Mouse (Mus musculus) C2C12 (cell line): ENCODE data around the gene Anln. TPM values are rescaled to one million over a fixed set of nuclear protein-coding genes. Genes with fewer than 3 reads are reported as not detected.
"Not testable (repeated sequence)": the region's sequence is repeated elsewhere in the genome, so short reads cannot be mapped to it uniquely, and the experiment has no call there.

Experiments used
- H3K27me3 ChIP-seq: one replicate; pipeline ENCODE4 v1.6.1; 2011; ENCODE audit not compliant: control insufficient read depth, insufficient read depth, insufficient read length
- H3K36me3 ChIP-seq: one replicate; pipeline ENCODE4 v1.6.1; 2011; ENCODE audit not compliant: control insufficient read depth, insufficient read depth
- H3K4me3 ChIP-seq: one replicate; pipeline ENCODE4 v1.5.1; 2011; ENCODE audit warnings: mild to moderate bottlenecking, control low read depth; ENCODE audit not compliant: poor library complexity, insufficient read depth, severe bottlenecking
- H3K79me2 ChIP-seq: one replicate; pipeline ENCODE4 v1.6.1; 2011; ENCODE audit not compliant: control insufficient read depth, insufficient read depth
- H3K79me3 ChIP-seq: one replicate; pipeline ENCODE4 v1.6.1; 2011; ENCODE audit warnings: low read depth, control low read depth
- H3ac ChIP-seq: one replicate; pipeline ENCODE3; 2011; ENCODE audit warnings: low read depth; ENCODE audit not compliant: control insufficient read depth, insufficient read length
- CEBPB ChIP-seq: IDR thresholded peaks from one replicate; pipeline ENCODE4 v1.6.1; 2011; ENCODE audit warnings: low read depth, mild to moderate bottlenecking, control low read depth, moderate library complexity
- CTCF ChIP-seq: IDR thresholded peaks from one replicate; pipeline ENCODE4 v1.5.1; 2011; ENCODE audit not compliant: control insufficient read depth, insufficient read depth, insufficient read length
- FOSL1 ChIP-seq: IDR thresholded peaks from one replicate; pipeline ENCODE4 v1.8.0; 2011; ENCODE audit warnings: mild to moderate bottlenecking, low read length; ENCODE audit not compliant: poor library complexity, insufficient read depth, severe bottlenecking
- MAX ChIP-seq: IDR thresholded peaks from one replicate; pipeline ENCODE4 v1.6.1; 2011; ENCODE audit warnings: mild to moderate bottlenecking, control low read depth
- MYOD1 ChIP-seq: IDR thresholded peaks from one replicate; pipeline ENCODE4 v1.6.1; 2011; ENCODE audit warnings: low read depth; ENCODE audit not compliant: control insufficient read depth, insufficient read length
- MYOG ChIP-seq: IDR thresholded peaks from one replicate; pipeline ENCODE4 v1.6.1; 2011; ENCODE audit not compliant: control insufficient read depth, insufficient read length; ENCODE audit errors: extremely low read depth
- USF1 ChIP-seq: IDR thresholded peaks from one replicate; pipeline ENCODE4 v1.6.1; 2011; ENCODE audit warnings: low read depth, mild to moderate bottlenecking, control low read depth, moderate library complexity
- polyA plus RNA-seq: library from polyadenylated mRNA; unstranded; fragments of >200 nt; fragmentation: generic; extraction: Trizol; gene quantifications from one replicate; pipeline ENCODE4 v1.2.1, GENCODE M21; 2012; ENCODE audit warnings: missing spikeins

The Anln gene
- polyA plus RNA-seq, 1 experiment: 63.2 TPM

- no peak overlapping the region for H3K4me3 ChIP-seq
- TF ChIP-seq CEBPB: no peak
These were observed 16.4 kb upstream of the Anln start for GRCm38 (mm10) chr9:22405414-22405813.

GRCm38 (mm10) chr9:22403501-22403900 lies 14.5 kb upstream of the Anln start:
- not testable (repeated sequence) for H3K79me2 ChIP-seq, H3K4me3 ChIP-seq, H3K27me3 ChIP-seq, H3K79me3 ChIP-seq, H3K36me3 ChIP-seq, H3ac ChIP-seq

More at GRCm38 (mm10) chr9:22405414-22405813, 16.4 kb upstream of the Anln start:
- H3K79me2 ChIP-seq: no peaks in the 10 kb centered on the region
- no peaks in the 10 kb centered on the region for H3K36me3 ChIP-seq
- no peak overlapping the region for H3ac ChIP-seq
- H3K79me3 ChIP-seq: no peaks in the 10 kb centered on the region
- no peaks in the 10 kb centered on the region for H3K27me3 ChIP-seq

GRCm38 (mm10) chr9:22402976-22403375 lies 14.0 kb upstream of the Anln start:
- Histone ChIP-seq H3ac (no peak overlapping the region), H3K79me2 (no peaks in the 10 kb centered on the region), H3K27me3 (no peaks in the 10 kb centered on the region), H3K79me3 (no peaks in the 10 kb centered on the region), H3K4me3 (no peak overlapping the region), H3K36me3 (no peaks in the 10 kb centered on the region)
- TF ChIP-seq CTCF (no peak), FOSL1 (no peak), CEBPB (no peak), MAX (no peak), MYOD1 (no peak), USF1 (no peak)

GRCm38 (mm10) chr9:22402001-22402400 lies 13.0 kb upstream of the Anln start:
- H3K79me3 ChIP-seq: no peaks in the 10 kb centered on the region
- no peak overlapping the region for H3K4me3 ChIP-seq
- TF ChIP-seq CEBPB (no peak), USF1 (no peak), CTCF (no peak), MAX (no peak), MYOG (no peak), FOSL1 (no peak), MYOD1 (no peak)
- H3K79me2 ChIP-seq: no peaks in the 10 kb centered on the region
- H3K36me3 ChIP-seq: no peaks in the 10 kb centered on the region
- H3ac ChIP-seq: no peak overlapping the region
- no peaks in the 10 kb centered on the region for H3K27me3 ChIP-seq

DNA sequence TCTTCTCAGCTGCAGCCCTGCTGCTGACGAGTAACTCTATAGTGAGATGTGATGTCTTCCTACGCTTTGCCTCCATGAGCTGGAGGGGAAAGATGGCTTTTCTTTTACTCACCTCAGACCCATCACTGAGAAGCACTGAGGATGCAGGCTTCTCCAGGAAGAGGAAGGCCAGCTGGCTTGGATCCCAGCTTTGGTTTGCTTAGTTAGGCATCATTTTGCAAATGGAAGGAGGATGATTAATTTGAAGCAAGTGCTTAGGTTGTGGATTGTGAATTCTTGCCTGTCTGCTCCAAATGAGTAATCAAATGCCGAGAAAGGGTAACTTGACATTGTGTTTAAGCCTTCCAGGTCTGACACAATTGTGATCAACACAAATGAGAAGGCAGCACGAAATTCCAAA lies 10.0 kb upstream of the Anln start:
- no peaks in the 10 kb centered on the region for H3K79me2 ChIP-seq
- H3K27me3 ChIP-seq: no peaks in the 10 kb centered on the region
- no peak overlapping the region for H3K4me3 ChIP-seq
- TF ChIP-seq MYOG (no peak), MAX (no peak)
- no peaks in the 10 kb centered on the region for H3K79me3 ChIP-seq
- H3K36me3 ChIP-seq: no peaks in the 10 kb centered on the region
- no peak overlapping the region for H3ac ChIP-seq

- Histone ChIP-seq H3K36me3 (no peaks in the 10 kb centered on the region), H3ac (no peak overlapping the region), H3K79me2 (no peaks in the 10 kb centered on the region), H3K27me3 (no peaks in the 10 kb centered on the region), H3K4me3 (no peak overlapping the region), H3K79me3 (no peaks in the 10 kb centered on the region)
- TF ChIP-seq MAX: no peak
- no peak for TF ChIP-seq CEBPB
- TF ChIP-seq MYOG: no peak
- no peak for TF ChIP-seq USF1
- TF ChIP-seq MYOD1: no peak
- TF ChIP-seq CTCF: no peak
- TF ChIP-seq FOSL1: no peak
These were observed 5.7 kb upstream of the Anln start for GRCm38 (mm10) chr9:22394725-22395124.

GRCm38 (mm10) chr9:22390390-22390789 lies 1.4 kb upstream of the Anln start:
- peaks cover 33% of the 10 kb centered on the region for H3K79me3 ChIP-seq
- no peaks in the 10 kb centered on the region for H3K27me3 ChIP-seq
- peak; percentile 66 for TF ChIP-seq FOSL1
- TF ChIP-seq MAX: no peak
- no peak for TF ChIP-seq MYOD1
- H3ac ChIP-seq: no peak overlapping the region
- H3K4me3 ChIP-seq: no peak overlapping the region
- no peaks in the 10 kb centered on the region for H3K36me3 ChIP-seq
- peaks cover 38% of the 10 kb centered on the region for H3K79me2 ChIP-seq
